Mouse (Mus musculus): ENCODE data around the gene Fzr1. TPM values are rescaled to one million over a fixed set of nuclear protein-coding genes. Genes with fewer than 3 reads are reported as not detected.

The Fzr1 gene
- total RNA-seq, 2 experiments from 2014 or later: 32.2 to 33.5 TPM

- no peak for DNase-seq (ENCODE audit: low spot score in 2 of 2)
These were observed 26.4 kb upstream of the Fzr1 start for GRCm38 (mm10) chr10:81404720-81405119.

GRCm38 (mm10) chr10:81404082-81404481 is 25.8 kb upstream of the Fzr1 start:
- DNase-seq (ENCODE audit: low spot score in 2 of 2): no peak

DNA sequence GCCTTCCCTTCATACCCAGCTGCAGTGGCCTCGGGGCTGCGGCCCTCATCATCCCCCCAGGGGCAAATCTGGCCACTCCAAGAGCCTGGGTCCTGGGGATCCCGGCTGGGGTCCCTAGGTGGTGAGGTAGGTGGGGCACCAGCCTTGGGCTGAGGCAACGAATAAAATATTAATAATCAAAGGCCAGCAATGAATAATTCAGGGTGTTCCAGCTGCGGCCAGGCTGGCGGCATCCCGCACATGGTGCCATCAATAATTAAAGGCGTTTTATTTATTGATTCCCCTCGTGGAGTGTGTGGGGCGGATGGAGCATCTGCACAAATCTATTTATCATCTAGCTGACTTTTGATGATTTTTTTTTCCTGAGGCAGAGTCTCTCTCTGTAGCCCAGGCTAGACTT is 25.2 kb upstream of the Fzr1 start:
- no peak for DNase-seq (ENCODE audit: low spot score in 2 of 2)

- no peak for DNase-seq (ENCODE audit: low spot score in 2 of 2)
These were observed 24.0 kb upstream of the Fzr1 start for GRCm38 (mm10) chr10:81402227-81402765.

DNA sequence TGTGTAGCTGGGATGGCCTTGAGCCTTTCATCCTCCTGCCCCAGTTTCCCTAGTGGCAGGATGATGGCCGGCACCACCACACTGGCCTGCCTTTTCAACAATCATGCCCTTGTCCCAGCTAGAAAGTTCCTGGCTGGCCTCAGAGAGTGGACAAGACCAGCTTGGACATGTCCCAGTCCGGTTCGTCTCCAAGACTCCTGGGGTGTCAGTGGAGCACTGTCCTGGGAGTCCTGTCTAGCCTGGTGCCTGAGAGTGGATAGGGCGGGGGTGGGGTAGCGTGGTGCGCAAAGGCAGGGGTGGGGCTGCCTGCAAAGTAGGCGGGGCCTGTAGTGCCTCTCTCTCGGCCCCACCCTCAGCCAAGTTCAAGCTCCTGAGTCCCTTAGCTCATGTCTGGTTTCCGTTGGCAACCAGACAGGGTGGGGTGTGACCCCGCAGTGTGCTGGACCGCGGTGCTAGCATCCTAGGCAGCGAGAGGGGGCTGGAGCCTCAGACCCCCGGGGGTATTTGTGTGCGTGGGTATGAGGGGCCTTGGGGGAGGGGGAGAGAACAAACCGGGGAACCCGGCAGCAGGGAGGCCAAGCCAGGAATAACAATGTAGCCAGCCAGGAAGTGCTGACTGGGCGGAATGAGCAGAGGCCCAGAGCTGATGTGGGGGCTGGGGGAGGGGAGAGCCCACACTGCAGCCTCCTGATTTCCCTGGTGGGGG is 23.4 kb upstream of the Fzr1 start:
- DNase-seq (ENCODE audit: low spot score in 2 of 2): peak in 1 of 2 experiments; percentile 82

DNA sequence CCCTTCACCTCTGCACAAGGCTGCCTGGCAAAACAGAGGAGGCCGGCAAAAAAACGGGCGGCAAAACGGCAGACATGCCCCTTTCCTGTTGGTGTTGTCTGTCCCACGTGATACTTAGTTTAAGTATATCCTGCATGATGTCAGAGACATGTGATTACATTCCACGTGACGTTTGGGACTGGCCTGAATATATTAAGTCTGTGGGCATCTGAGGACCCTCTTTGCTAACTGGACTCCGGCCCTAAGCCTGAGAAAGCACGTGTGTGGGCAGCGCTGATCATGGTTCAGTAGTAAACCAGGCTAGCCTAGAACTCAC is 22.8 kb upstream of the Fzr1 start:
- DNase-seq (ENCODE audit: low spot score in 2 of 2): no peak

DNA sequence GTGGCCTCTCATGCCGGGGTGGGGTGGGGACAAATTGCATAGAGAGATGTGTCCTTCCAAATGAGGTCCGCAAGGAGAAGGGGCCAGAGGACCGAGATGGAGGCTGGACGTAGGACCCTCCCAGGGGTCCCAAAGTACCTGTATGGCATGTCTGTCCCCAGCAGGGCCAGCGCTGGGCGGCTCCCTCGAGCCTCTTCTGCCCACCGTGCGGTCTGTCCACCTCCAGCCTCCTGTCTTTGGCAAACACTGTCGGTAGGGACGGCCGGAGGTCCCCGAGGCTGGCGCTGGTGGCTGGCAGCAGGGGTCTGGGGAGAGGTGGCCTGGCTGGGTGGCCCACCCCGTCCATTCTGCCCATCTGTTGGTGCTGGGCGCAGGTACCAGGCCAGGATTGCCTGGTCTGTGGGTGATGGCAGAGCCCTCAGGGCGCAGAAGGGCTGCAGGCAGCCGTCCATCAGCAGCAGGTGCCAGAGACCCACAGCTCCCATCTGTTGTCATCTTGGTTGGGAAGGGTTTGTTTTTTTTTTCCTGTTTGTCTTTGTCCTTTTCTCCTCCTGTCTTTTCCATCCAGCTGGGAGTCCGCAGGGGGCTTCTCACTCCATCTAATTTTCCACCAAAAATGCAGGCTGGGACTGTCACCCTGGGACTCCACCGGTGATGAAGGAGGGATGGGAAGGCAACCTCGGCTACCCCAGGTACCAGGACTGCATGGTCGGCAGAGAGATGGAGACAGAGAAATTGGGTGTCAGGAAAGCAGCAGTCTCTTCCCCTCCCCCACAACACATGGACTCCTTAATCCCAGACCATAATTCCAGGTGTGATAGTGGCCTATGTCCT is 22.3 kb upstream of the Fzr1 start:
- DNase-seq (ENCODE audit: low spot score in 2 of 2): no peak

DNA sequence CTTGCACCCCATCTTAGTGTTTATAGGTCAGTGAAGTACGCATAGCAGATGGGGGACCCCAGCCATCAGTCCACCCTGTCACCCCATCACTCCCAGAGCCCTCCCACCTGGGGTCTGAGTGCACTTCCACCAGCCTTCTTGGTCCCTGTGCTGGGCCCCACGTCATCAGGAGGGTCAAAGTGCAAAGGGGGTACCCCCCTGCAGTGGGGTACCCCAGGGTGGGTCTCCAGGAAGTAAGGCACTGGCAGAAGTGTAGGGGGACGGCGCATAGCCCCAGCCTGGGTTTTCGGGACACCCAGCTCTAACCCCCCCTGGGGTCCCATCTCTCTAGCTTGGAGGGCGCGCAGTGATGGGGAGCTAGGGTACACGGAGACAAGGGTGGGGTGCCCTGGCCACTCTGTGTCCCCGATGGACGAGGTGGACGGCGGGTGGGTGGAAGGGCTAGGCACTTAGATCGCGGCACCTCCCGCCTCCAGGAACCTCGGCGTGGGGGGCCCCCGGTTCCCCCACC is 21.5 kb upstream of the Fzr1 start:
- DNase-seq (ENCODE audit: low spot score in 2 of 2): no peak

DNA sequence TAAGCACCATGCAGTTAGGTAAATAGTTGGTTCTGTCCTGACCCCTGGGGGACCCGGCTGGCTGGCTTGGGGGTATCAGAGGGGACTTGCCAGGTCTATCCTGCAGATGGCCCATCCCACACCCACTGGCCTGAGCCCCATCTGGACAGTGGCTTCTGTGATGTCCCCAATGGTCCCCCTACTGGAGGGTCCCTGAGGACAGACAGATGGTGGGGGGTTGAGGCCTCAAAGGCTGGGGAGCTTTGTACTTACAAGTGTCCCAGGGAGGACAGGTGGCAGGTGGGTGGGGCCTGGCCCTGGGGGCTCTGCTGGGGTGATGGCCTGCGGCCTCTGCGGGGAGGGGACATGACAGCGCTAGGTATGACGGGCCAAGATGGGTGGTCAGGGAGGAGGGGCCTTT is 21.0 kb upstream of the Fzr1 start:
- DNase-seq (ENCODE audit: low spot score in 2 of 2): no peak

GRCm38 (mm10) chr10:81396749-81397148 is 18.4 kb upstream of the Fzr1 start:
- no peak for DNase-seq (ENCODE audit: low spot score in 2 of 2)

DNA sequence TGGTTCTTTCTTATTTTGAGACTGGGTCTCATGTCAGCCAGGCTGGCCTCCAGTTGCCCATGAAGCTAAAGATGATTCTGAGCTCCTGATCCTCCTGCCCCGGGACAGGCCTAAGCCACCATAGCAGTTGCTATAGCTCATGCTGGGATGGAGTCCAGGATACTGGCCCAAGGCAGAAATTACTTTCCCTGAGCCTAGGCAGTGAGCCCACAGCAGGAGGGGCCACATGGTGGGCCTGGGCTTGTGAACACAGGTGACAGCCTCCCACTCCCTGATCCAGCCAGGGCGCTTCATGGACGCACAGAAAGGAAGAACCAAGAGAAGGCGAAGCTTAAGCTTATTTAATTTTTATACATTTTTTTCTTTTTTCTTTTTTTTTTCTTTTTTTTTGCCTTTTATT is 17.5 kb upstream of the Fzr1 start:
- DNase-seq (ENCODE audit: low spot score in 2 of 2): no peak

GRCm38 (mm10) chr10:81395127-81395526 is 16.8 kb upstream of the Fzr1 start:
- DNase-seq (ENCODE audit: low spot score in 2 of 2): peak in 1 of 2 experiments; percentile 70

- DNase-seq (ENCODE audit: low spot score in 2 of 2): no peak
These were observed 15.2 kb upstream of the Fzr1 start for GRCm38 (mm10) chr10:81393456-81394063.

DNA sequence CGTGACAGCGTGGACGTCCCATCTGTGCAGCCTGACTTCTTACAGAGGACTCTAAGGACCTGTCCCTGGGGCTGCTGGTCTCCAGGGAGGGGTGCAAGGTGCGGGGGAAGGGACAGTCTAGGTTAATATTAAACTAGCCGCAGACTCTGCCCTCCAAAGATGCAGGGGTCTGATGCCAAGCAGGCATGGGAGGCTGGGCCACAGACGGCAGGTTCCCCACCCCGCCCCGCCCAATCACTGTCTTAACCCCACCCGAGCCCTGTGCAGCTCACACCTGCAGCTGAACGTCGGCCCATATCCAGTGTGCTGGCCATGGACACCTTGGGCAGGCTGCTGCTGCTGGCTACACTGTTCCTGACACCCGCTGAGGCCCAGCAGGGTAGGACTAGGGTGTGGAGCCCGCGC is 14.5 kb upstream of the Fzr1 start, which contains the start of gene Smim24:
Smim24 (plus strand) TSS at position 271 of the 405 bp plus-strand sequence.
- DNase-seq (ENCODE audit: low spot score in 2 of 2): no peak

DNA sequence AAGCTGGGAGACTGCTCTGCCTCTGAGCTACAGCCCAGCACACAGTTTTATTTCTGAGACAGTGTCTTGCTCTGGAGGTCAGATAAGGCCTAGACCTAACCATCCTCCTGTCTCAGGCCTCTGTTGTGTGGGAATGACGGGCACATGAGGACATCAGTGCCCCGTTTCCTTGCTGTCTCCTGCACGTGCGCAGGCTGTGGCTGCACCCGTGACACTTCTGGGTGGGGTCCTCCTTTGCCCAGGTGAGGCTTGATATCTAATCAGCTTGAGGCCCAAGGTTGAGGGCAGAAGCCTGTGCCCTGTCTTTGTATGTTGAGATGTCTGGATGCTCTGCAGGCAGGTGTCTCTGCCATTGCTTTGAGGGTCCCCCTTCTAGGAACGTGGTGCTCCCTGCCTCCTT is 14.0 kb upstream of the Fzr1 start:
- no peak for DNase-seq (ENCODE audit: low spot score in 2 of 2)

GRCm38 (mm10) chr10:81390678-81390965 is 12.3 kb upstream of the Fzr1 start:
- DNase-seq (ENCODE audit: low spot score in 2 of 2): no peak

DNA sequence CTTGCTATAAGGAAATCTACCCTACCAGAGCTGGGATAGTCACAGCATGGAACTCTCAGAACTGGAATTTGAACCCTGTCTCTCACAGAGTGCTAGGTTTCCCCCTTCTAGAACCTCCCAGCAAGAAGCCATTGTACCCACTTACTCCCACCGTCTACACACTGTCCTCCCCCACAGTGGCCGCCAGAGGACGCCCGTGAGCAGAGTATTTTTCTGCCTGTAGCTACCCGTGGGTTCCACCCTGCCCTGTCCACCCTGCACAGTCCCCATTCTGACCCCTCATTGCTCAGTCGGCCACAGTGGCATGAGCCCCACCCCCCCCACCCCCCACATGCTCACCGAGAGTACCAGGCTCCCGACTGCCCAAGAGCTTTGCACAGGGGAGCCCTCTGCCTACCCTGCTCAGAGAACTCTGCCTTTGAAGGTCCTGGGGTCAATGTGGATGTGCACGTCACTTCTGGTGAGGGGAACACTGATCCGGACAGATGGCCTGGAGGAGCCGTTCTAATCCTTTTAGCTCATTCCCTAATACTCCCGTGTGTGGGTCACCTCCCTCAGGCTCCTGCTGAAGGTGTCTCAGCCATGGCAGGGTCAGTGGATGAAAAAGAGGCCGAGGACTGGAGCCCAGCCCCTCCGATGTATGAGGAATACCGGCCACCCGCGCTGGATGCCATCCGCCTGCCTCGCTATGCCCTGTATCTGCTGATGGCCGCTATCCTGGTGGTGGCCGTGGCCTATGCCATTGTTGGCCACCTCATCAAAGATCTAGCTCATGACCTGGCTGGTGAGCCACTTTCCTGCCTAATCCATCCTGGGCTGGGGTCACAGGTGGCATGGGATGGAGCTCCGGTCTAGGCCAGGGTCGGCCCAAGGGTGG is 11.7 kb upstream of the Fzr1 start:
- peak in 1 of 2 experiments; percentile 76 for DNase-seq (ENCODE audit: low spot score in 2 of 2)

- no peak for DNase-seq (ENCODE audit: low spot score in 2 of 2)
These were observed 11.1 kb upstream of the Fzr1 start for GRCm38 (mm10) chr10:81389373-81389772.

DNA sequence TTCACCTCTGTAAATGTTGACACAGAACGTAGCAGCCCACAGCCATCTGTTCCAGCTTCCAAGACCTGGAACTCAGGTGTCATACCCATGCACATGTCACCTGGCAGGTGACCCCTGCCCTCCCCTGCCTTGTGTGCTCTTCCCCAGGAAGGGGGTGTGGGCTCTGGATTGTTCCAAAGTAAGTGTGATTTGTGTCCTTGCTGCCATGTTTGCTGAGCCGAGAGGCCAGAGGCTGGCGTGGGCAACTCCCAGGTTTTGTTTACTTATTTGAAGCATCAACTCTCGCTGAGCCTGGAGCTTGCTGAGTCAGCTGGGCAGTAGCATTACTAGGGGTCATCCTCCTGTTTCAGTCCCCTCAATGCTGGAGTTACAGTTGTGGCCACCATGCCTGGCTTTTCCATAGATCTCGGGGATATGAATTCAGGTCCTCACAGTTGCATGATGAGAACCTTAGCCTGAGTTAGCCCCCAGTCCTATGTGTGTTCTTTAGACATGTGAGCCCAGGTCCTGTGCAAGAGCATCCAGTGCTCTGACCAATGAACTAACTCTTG is 10.3 kb upstream of the Fzr1 start, which contains the start of gene Gm48552:
Gm48552 (plus strand) TSS at position 501 of the 551 bp plus-strand sequence.
- DNase-seq (ENCODE audit: low spot score in 2 of 2): no peak

DNA sequence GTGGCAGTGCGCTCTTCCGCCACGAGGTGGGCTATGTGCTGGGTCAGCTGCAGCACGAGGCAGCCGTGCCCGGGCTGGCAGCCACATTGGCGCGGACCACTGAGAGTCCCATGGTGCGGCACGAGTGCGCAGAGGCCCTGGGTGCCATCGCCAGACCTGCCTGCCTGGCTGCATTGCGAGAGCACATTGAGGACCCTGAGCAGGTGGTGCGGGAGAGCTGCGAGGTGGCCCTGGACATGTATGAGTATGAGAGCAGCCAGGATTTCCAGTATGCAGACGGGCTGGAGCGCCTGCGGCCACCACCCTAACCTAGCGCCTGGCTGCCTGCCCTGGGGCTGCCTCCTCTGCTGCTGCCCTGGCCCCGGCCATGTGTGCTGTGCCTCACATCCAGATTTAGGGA is 9.4 kb upstream of the Fzr1 start:
- no peak for DNase-seq (ENCODE audit: low spot score in 2 of 2)
